Mouse (Mus musculus) frontal cortex, postnatal 36 days (tissue): ENCODE results near the gene Adamts8.

Source experiments
- DNase-seq, 2 experiments: peaks; one replicate each; pipeline ENCODE4 v3.0.0; 2022; ENCODE audit warnings: low spot score in 2 of 2

The Adamts8 gene

DNA sequence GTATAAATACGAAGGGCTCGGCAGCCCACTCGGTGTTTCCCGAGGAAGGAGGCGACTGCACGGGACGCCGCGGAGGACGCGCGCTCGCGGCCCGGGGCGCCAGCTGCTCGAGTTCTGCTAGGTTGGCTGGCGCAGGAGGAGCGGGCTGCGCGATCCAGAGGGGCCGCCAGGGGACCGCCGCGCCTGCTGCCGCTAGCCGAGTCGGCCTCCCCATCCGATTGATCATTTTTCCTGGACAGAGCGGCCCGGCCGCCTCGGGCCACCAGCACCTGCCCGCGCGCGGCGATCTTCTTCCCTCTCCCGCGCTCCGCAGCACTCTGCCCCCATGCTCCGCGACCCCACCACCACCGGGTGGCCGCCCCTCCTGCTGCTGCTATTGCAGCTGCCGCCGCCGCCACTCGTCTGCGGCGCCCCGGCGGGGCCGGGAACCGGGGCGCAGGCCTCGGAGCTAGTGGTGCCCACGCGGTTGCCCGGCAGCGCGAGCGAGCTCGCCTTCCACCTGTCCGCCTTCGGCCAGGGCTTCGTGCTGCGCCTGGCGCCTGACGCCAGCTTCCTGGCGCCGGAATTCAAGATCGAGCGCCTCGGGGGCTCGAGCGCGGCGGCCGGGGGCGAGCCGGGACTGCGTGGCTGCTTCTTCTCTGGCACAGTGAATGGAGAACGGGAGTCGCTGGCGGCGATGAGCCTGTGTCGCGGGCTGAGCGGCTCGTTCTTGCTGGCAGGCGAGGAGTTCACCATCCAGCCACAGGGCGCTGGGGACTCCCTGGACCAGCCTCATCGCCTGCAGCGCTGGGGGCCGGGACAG is at the start of gene Adamts8:
TSS of gene Adamts8 (plus strand) at position 51 of the 802 bp plus-strand sequence.
- DNase-seq, result peak; percentile 41 to 50

DNA sequence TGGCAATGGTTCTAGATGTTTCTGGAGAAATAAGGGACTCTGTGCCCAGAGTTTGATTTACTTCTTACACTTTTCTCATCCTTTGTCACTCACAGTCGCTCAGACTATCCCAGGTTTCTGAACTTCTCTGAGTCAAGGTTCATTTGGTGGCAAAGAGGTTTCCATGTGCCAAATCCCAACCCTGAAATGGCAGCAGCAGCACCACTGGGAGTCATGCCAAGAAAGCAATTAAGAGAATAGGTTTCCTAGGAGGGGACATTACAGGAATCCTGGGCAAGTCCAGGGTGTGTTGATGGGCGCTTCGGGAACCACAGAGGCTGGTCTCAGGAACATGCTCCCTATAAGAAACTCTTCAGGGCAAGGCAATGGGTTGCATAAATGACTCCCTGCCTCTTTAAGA is 46.7 kb upstream of the Adamts8 start:
- DNase-seq, result no peak

DNA sequence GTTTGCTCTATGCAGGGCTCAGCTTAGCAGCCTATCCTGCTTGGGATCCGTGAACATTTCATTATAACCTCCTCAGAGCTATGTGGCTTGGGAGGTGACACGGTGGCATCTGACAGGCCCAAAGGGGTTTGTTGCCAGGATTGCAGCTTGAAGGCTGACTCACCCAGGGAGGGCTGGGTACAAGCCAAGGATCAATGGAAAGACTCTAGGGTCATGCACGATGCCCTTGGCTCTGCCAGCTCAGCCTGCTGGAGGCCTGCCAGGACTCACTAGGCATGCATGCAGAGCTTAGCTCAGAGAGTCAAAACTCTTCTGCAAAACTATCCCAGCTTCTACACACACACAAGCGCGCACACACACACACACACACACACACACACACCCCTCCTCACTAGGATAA is 45.6 kb upstream of the Adamts8 start:
- DNase-seq, result peak in 1 of 2 experiments; percentile 28

DNA sequence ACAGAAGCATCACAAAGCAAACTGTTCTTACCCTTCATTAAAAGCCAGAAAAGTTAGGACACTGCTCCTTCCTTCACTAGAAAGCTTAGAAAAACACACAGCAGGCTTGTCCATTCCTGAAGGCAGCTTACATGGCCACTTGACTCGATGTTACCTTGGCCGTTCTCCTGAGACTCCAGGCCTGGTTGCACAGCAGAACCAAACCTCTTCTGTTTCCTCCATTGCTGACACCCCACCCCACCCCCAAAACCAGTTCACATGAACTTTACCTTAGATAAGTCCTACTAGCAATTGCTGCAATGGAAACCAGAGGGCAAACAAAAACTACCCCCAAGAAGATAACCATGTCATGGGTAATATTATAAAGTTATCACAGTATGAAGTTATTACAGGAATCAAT is 45.2 kb upstream of the Adamts8 start:
- no peak for DNase-seq

DNA sequence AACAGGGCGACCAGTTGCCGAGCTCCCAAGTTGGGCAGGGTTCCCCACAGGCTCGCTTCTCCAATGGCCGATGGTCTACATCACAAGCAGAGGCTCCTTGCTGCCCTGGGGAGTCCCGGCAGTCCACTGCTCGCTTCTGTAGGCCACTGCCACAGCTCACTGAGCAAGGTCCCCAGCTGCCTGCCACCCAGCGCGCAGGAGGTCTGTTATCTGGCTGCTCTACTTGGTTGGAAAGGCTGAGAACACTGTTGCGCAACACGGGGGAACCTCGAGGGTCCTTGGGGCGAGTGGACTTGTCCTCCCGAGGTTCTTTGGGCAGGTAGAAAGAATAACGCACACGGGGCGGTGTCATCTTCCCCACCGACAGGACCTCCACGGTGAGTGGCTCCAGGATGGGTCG is 40.2 kb upstream of the Adamts8 start:
- no peak for DNase-seq

DNA sequence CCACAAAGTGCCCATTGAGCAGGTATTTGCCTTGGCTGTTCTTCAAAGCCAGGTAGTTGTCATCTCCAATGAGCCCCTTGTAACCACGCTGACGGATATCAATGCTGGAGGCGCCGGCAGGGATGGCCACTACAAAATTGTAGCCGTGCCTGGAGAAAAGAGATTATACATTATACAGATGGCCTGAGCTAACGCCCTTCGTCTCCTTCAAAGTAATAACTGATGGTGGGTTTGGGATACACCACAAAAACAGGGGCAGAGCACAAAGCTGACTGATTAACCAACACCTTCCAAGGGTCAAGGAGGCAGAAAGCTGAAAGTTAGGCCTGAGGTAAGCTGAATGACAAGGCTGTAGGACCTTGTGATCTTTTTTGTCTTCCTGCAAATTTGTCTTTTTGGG is 39.7 kb upstream of the Adamts8 start:
- DNase-seq, result no peak

DNA sequence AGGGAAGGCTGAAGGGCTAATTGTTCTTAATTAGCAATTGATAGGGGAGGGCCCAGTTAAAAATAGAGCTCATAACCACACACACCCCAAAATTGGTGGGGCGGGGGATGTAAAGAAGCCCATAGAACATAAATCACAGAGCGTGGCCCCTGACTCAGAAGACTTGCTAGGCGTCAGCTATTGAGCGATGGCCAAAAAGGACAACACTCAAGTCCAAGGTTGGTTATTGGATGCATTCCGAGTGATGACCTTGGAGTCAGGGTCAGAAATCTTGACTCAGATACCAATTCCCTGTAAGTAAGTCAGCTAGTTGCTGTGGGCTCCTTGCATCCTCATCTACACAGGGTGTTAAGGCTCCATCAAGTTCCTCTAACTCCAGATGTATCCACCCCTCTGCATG is 39.1 kb upstream of the Adamts8 start:
- DNase-seq, result no peak

DNA sequence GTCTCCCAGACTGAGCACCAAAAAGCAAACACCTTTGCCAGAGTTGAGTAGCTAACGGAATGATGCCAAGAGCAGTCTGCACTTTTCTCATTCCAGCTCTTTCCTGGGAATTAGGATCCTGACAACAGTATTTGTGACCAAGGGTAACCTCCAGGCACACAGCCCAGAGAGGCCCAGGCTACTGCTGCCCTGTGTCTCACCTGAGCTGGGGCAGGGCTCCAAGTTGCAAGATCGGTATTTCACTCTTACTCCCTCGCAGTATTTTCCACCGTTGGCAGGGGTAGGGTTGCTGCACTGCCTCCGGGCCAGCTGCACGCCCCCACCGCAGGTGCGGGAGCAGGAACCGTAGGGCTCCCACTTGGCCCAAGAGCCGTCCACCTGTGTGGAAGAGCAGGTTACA is 36.5 kb upstream of the Adamts8 start:
- no peak for DNase-seq

DNA sequence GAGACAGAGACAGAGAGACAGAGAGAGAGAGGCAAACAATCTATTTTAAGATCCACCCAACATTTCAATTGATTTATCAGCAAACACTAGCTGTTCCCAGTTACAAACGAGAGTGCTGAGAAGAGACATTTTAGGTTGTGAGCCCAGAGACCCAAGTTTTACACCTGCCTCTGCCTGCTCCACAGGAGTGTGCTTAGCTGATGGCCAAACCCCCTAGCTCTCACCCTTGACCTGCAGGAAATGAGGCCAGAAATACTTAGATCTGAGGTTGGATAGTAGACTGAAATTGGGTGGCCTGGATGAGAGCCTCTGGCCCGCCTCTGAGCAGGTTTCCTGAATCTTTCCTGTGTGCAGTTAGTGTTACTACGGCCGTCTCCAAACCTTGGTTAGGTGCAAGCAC is 35.9 kb upstream of the Adamts8 start:
- no peak for DNase-seq

DNA sequence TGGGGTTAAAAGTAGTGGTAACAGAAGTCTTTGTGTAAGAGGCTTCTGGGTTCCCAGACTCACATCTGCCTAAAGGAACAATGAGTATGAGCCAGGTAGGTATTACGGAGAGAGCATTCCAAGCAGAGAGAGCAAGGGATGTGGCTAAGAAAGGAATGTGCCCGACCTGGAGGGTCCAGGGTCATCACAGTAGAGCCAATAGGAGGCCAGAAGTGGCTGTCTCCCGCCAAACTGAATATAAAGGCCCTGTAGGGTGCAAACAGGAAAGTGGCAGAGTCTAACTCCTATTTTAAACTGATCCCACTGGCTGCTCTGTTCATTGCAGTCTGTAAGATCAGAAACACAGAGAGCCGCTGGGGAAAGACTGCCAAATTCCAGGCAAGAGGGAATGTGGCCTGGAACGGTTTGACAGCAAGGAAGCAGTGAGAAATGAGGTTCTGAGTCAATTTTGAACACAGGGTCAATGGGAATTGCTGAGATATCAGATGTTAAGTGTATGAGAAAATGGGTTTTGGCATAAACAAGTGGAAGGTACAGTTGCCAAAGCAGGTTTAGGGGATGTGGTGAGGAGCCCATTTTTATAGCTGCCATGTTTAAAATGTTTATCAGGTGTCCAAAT is 34.6 kb upstream of the Adamts8 start:
- no peak for DNase-seq

DNA sequence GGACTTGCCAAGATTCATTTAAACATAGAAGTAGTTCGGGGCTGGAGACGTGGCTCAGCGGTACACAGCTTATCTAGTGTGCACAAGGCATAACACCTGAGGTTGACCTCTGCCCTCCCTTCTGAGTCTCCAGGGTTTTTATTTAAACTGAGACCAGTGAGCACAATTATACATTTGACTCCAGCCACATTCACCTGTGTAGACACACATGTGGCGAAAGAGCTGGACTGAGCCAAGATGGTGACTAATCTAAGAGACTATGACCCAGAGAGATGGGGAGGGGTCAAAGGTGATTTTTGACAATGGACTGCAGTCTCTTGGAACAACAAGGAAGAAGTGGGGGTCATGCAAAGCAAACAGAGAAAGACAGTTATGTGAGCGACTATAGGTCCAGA is 34.1 kb upstream of the Adamts8 start:
- DNase-seq, result no peak

DNA sequence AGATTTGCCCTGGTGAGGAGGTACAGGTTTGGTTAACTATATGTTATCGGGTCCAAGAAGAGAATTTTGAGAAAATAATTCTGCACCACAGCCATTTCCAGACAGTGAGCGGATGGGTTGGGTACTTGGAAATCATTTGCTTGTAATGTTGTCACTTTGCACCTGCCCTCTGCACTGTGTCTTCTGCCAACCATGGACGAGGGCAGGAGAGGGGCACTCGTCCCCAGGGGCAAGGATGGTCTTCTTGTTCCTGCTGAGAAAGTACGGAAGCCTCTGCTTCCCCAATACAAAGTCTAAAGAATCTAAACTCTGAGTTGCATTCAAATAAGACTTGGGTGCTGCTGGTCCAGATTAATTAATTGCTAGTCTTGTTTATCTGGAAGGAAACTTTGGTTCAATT is 33.4 kb upstream of the Adamts8 start:
- DNase-seq, result no peak

DNA sequence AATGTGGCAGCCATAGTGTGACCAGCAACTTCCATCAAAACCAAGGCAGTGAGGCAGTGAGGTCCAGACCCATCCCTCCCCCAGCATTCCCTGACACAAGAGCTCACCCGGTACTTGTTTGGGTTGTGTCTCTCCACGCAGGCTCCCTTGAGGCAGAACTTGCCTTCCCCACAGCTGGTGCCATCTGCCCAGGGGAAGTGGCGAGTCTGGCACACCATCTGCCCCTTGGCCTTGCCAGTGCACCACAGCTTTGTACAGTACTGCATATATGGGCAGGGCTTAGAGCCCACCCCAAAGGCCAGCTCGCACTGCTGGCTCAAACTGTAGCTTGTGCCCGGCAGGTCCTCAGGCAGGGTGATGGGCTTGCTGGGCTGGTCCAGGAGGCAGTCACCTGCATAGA is 31.9 kb upstream of the Adamts8 start:
- DNase-seq, result no peak

DNA sequence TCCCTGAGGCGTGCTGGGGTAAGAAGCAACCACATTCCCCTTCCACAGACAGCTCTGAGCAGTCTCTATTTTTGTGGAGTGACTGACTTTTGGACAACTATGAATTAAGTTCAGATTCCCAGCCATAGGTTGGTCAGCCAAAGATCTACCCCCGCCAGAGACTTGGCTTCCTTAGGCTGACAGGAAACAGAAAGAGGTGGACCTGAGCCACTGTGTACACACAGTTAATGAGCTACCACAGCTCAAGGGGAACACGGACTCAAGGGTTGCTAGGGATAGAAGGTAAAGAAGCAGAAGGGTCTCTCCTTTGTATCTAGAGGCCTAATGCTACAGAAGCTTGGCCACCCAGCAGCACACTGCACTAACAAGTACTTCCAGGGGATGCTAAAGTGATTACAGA is 30.2 kb upstream of the Adamts8 start:
- no peak for DNase-seq

DNA sequence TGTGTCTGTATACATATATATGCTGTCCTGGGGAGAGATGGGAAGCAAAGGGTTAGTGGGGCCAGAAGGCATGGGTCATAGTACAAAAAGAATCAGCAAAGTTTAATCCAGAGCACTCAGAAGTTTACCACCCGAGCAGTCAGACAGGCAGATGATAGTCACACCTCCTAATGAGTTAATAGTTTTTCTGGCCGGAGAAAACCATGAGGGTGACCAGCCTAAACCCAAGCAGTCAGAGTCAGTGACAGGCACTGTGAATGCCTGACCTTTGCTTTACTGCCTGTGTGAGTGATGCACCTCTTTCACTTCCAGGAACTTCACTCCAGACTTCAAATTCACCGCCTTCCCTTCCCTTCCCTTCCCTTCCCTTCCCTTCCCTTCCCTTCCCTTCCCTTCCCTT is 28.9 kb upstream of the Adamts8 start:
- DNase-seq, result no peak

DNA sequence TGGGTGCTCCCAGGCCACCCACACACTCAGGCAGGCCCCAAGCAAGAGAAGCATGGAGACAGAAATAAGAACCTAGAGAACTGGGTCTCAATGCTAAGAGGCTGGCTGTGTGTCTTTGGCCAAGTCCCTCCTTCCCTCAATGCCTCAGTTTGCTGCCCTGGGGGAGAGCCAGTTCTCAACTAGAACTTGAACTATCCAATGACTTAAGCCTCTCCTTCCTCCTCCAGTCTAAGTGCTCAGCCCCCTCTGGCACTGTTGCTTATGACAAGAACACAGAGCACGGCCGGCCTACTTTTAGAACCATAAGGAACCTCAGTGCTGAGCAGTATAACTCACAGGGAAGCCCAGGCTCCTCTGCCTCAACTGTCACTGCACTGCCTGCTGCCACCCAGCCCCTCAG is 28.1 kb upstream of the Adamts8 start:
- no peak for DNase-seq

DNA sequence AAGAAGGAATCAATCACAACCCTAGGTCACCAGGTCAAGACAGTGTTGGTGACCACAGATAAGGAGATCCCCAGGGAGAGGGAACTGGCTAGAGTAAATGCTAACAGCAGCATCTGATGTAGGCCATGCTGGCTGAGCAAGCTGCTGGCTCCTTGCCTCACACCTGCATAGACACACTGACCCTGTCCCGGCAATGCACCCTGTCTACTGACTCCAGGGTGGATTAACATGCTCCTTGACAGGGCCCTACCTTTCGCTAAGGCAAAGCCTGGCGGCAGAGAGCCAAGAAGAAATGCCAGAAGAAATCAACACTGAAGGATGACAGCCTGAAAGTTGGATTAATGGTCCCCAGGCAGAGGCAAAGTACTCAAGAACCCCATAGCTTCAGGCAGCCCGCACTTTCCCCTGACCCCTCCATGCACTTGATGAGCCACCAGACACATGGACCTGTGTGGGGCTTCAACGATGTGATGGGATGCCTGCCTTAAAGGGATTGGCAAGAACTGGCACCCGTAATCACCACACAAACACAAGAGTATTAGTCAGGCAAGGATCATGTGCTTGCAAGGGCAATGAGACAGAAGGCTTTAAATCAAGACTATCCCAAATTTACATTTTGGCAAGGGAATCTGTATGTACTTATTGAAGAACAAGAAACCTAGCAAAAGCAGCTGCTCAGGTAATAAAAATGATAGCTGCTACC is 25.9 kb upstream of the Adamts8 start:
- no peak for DNase-seq

DNA sequence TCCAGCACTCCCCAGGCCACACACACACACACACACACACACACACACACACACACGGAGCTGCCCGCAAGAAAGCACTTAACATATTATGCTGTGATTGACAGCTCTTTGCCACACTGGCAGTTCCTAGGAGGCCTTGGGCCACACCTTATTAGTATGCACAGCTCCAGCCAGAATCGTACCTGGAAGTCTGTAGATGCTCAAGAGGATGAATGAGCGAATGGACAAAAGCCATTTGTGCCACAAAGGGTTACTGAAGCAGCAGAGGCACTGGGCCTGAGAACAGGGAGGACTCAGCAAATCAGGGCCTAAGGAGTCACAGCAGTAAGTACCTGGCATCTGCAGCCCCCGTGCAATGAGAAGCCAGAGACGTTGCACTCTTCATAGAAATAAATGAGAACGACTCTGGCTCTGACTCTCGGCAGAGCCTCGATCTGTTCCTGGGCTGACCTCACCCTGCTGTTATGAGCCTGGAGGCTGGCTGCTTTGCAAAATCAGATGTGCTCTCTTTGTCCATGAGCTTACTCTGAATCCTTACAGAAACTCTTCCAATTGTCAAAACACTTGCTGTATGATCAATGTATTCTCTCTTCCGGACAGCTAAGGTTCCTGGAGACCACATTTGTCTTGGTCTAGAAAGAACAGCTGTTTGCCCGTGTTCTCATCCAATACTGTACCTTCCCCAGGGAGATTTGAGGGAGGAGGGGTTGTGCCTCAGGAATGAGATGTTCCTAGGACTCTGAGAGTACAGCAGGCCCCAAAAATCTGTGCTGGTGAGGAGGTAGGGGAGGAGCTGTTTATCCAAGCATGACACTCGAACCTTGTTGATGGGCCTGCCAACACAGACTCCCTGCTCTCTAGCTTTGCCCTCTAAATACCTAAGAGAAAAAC is 23.7 kb upstream of the Adamts8 start:
- no peak for DNase-seq

DNA sequence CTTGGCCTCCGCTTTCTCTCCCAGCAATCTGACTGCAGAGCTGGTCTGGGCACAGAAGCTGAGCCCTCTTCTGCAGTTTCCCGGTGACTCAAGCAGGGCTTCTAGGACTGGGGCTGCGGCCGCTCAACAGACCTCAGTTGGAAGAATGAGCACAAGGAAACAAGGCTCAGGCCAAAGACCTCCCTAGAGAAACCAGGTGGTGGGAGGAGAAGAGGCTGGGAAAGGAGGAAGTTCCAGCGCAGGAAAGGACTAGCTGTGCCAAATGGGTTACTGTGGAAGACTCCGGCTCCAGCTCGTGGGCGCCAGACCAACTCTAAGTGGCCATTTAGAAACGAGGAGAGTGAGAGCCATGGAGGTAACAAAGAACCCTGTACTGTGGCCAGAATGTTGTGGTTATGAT is 22.7 kb upstream of the Adamts8 start:
- no peak for DNase-seq

DNA sequence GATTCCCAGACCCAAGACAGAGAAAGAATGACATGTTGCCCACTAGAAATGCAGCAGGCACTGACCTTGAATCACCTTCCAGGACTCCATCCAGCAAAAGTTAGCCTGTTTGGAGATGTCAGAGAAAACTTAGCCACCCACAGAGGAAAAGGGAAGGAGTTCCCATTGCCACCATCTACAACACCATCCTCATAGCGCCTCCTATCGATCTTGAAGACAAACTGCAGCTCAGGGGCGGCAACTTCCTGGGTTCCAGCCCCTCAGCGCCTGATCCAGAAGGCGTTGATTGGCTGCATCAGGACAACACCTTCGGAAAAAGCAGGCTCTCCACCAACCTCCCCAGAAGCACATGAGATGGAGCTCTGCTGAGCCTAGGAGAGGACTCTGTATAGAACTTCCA is 21.6 kb upstream of the Adamts8 start:
- no peak for DNase-seq

DNA sequence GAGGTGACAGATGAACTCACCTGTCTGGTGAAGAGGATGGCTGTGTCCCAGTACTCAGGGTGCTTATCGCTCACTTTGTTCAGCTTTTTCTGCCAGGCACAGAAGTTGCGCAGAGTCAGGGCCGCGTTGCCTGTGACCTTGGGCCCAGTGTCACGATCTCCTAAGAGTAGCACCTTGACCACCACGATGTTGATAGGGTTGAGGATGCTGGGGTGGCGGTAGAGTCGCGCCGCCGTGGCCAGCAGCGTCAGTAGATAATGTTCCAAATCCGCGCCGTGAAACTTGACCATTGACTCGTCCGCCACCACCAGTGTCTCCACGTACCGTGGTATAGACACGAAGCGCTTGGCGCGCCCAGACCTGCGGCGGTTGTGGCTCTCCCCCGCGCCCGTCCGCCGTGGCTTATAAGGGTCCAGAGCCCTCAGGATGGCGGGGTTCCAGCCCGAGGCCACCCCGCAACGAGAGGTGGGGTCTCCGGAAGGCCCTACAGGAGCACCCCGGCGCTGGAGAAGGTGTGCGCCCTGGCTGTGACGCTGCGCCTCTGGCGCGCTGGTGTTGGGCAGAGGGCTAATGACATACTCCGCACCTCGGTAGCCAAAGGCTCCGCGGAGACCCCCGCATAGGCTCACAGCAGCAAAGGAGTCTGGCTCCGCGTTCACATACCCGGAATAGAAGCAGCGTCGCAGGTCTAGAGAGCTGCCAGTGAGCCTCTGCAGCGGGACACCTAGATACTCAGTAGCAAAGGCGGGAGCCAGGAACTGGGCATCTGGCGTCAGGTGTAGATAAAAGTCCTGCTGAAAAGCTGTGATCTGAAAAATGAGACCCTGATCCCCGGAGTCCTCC is 20.9 kb upstream of the Adamts8 start:
- no peak for DNase-seq
